Mouse (Mus musculus) ovary, adult 18-20 months (tissue): ENCODE data around the gene Gm3448.

Experiments
- DNase-seq: peaks from one replicate; pipeline ENCODE4 v3.0.0; 2022; ENCODE audit warnings: low spot score, mixed read lengths

The Gm3448 gene

DNA sequence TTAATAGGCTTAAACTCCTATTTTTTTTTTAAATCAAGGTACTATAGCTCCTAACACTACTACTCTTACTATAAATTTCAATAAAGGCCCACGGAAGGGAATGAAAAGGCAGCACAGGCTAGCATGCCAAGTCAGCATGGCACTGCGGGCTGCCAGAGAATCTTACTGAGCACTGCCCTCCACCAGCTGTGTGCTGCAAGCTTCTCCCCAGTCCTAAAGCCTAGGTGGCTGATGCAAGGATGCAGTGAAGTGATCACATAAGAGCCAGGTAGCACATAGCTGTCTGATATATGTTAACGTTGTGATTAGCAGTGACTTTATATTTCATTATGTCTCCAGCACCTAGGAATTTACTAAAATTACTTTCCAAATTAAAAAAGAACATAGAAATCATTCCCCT lies 81.4 kb downstream of the Gm3448 start:
- DNase-seq = no peak

DNA sequence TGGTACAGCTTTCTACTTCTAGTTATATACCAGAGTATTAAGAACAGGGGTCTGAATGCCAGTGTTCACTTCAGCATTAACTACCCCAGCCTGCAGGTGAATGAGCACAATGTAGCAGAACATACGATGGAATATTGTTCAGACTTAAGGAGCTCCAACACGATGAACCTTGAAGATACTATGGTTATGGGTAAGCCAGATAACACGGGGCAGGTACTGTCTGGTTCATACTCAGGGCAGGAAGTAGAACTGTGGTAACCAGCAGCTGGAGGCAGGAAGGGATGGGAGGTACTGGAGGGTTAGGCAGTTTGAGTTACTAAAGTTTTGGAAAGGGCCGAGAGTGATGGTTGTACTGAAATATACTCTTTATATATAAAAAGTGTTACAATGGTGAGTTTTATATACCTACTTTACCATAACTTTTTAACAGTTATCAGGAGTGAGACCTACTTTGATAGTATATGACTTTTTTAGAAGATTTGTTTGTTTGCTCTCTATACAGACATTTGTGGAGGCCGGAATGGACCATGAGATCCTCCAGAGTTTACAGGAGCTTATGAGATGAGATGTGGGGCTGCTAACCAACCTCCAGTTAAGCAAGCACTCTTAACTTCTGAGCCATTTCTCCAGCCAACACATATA lies 82.5 kb downstream of the Gm3448 start:
- DNase-seq = no peak

- DNase-seq = no peak
Observed at GRCm38 (mm10) chr17:14953452-14953851, 87.9 kb downstream of the Gm3448 start.

DNA sequence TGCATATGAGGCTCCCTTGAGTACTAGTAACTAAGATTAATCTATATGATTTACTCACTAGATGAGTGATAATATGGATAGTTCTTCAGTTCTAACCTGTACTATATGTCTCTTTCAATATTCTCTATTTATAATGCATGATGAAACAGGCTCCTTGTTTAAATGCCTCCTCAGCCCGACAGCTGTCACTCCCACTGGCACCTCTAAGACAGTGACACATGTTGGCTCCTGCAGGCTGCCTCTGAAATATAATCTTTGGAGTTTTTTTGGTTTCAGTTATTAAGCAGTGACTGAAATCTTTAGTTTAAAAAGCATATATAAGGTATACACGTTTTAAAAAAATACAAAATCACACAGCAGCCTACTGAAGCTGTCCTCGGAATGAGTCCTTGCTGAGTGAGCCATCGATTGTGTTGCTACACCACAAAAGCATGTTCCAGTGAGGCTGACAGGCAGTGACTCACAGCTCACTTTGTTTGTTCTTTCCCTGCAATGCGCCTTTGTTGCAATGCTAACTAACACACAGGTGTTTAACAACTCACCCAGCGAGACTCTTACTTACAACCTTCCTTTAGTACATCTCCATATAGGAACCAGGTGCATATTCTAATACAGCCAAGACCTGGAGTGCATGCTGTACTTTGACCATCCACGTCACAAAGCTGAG lies 92.0 kb downstream of the Gm3448 start:
- no peak for DNase-seq
